Mouse (Mus musculus) E14TG2a.4 (cell line): ENCODE data around the gene Cblb.

Source experiments
- CTCF ChIP-seq: conservative IDR thresholded peaks from 2 replicates; pipeline ENCODE4 v1.5.1; 2014; ENCODE audit warnings: low read length
- NANOG ChIP-seq: IDR thresholded peaks from 2 replicates; pipeline ENCODE4 v1.6.1; 2014; ENCODE audit warnings: borderline replicate concordance, low read length, mixed read lengths
- POU5F1 ChIP-seq: IDR thresholded peaks from 2 replicates; pipeline ENCODE4 v1.6.1; 2014; ENCODE audit warnings: low read length, borderline replicate concordance

DNA sequence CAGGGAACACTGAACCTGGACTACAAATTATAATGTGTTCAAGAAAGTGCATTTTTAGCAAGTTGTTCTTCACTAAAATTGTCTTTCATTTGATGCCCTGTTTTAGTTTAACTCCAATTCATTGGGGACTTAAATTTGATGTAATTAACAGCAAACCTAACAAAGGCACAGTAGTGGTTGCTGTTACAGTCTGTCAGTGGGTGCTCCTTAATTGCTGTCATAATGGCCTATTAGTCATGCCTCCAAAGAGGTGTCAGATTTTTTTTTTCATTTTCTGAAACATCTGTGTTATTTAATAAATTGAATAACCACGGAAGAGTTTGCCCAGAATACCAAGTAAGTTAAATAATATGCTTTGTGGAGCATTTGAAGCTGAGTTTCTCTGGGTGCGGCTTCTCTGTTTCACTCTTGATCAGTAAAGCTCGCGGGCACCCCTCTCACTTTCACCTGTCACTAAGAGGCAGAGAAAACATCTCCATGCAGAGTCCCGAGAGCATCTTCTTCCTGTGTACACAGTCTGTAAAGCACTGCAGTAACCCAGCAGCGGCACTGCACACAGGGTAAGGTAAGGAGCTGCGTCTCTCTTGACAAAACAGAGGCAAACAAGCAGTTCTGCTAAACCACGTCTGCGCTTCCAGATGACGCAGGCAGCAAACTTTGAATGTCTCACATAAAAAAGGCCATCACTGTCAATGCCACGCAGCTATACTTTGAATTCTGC, 116.1 kb downstream of the Cblb start:
- TF ChIP-seq CTCF = no peak
- TF ChIP-seq POU5F1 = no peak
- TF ChIP-seq NANOG = no peak
